ENCODE assay signal across 8 mouse cellular contexts in the genomic region with DNA sequence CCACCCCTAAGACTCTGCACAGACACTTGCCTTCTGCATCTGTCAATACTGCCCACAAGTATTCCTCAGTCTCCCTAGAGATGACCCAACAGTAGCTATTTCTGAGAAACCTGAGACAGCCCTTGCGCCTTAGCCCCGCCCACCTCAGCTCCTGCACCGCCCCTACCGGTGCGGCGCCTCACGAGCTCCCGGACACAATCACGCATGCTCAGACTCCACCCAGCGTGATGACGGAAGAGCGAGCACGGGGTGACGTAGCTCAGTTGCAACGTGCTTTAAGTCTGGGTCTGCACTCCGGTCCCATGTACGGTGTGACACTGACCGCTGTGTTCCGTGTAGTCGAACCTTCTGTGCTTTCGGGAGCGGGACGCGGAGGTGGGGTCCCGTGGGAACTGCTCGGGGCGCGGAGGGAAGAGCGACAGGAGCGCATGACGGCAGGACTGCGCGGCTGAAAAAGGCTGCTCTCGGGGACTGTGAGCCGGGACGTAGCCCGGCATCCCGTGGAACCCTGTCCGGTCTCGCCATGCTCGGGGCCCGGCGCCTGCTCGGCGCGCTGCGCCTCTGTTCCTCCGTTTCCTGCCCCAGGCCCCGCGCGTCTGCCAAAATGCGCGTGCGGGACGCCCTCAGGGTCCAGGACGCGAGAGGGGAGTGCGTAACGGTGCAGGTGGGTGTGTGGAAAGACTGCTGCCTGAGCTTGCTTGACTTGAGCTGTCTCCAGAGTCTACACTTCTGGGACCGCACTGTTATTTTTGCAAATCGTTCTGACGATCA. TPM values are rescaled to one million over a fixed set of nuclear protein-coding genes. Genes with fewer than 3 reads are reported as not detected.
DNase-seq lines count a peak whose midpoint lies in the region; ATAC-seq lines count a peak whose summit lies in the region.

A gene (plus strand): TSS at position 225 of the 771 bp plus-strand sequence.

- H3K4me3 ChIP-seq in lung, embryonic 16.5 days (ENCODE audit: low read length), result peak within 1 kb of the TSS; percentile 89

- H3K27me3 ChIP-seq in lung, embryonic 16.5 days (ENCODE audit: control insufficient read depth, insufficient read depth, low read depth, low read length), result no peaks in the 10 kb centered on the region

- peak within 1 kb of the TSS; percentile 85 for H3K27ac ChIP-seq in lung, embryonic 16.5 days (ENCODE audit: low read length)

- WGBS in lung, embryonic 16.5 days, result under 1% methylated on average over 62 of the region's 62 CpGs

- H3K9ac ChIP-seq in lung, embryonic 16.5 days (ENCODE audit: low read length), result peak within 1 kb of the TSS; percentile 92

- peaks cover 7% of the 10 kb centered on the region for H3K4me1 ChIP-seq in lung, embryonic 16.5 days (replicated peaks; ENCODE audit: control insufficient read depth, insufficient read depth, low read length)

- peak within 1 kb of the TSS; percentile 86 for H3K4me2 ChIP-seq in lung, embryonic 16.5 days (ENCODE audit: low read depth, low read length)

- peak; percentile 97 to 99 for ATAC-seq in hematopoietic stem cell, adult 5-6 weeks (replicated peaks in 1 of 2; ENCODE audit: insufficient read depth in 1 of 2, low FRiP score in 2 of 2, low TSS enrichment in 1 of 2, low read depth in 1 of 2, poor library complexity in 2 of 2, severe bottlenecking in 2 of 2)
- peak; percentile 100 for ATAC-seq in lung, embryonic 16.5 days (ENCODE audit: low read depth)

- H3K9me3 ChIP-seq in lung, embryonic 16.5 days (ENCODE audit: control insufficient read depth, low read length), result no peaks in the 10 kb centered on the region

- no peaks in the 10 kb centered on the region for H3K36me3 ChIP-seq in lung, embryonic 16.5 days (ENCODE audit: control insufficient read depth, insufficient read depth, low read length)

- peak; percentile 93 for DNase-seq in MEL-GATA-1-ER (ENCODE audit: extremely low read depth, low read depth)
- DNase-seq in cerebellum, adult 8-10 months, result peak; percentile 91
- DNase-seq in forelimb bud, embryonic 11.5 days (ENCODE audit: low read depth, low spot score), result peak; percentile 98
- DNase-seq in layer of hippocampus, adult 9-10 months (ENCODE audit: low spot score), result peak; percentile 75
- DNase-seq in ovary, postnatal 10 days (ENCODE audit: low spot score), result peak; percentile 67
- DNase-seq in thymus, postnatal 10 days (ENCODE audit: low spot score in 2 of 2), result peak; percentile 77 to 86

RNA-seq across cellular contexts. Expression of the gene that starts here (rescaled TPM):
- total RNA-seq in hematopoietic stem cell, adult 5-6 weeks (2017), result 14.6 and 14.9 TPM in 2 replicates
- 16.0 and 18.0 TPM in 2 replicates for polyA plus RNA-seq in lung, embryonic 16.5 days (2015; fragmentation: Nextera tagmentation; extraction: Ambion mirVana)

Comparison
In these comparisons a context has a peak if more than half of its experiments do, and no peak if none do; other contexts are left out.
1. Peak in every context shown above with its lines: DNase-seq, ATAC-seq, H3K4me3 ChIP-seq and H3K27ac ChIP-seq.